Mouse (Mus musculus): ENCODE results near the gene Ccdc136.

Gene Ccdc136

DNA sequence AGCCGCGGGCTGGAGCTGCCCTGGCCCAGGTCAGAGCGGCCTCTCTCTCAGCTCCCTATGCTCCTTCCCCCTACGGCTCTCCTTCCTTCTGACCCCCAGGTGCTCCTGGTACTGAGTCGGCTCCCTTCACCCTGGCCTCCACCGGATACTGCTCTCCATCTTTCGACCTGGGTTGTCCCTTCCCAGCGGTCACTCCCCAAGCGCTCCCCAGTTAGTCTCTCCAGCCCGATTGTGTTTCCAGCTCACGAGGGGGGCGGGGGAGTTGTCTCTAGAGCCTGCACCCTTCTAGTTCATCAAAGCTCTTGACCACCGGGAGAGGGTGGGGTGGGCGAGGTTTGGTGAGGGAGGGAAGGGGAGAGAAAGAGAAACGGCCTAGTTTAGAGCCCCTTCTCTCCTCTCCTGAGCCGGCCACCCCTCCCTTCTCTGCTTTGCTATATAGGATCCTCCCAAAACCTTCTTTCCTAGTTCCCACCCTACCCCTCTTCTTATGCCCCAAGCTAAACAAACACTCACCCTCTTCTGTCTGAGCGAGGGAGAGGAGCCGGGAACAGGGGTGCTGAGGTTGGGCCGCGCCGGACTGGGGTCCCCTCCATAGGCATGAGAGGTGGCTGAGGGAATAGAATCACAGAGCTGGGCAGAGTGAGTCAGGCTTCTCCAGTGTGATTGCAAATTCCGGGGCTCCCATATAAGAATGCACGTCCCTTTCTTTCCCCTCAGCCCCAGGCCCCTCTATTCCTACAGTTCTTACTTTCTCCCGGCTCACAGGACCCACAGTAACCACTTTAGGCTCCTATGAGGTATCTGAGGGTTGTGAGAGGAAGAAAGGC lies 818 bp downstream of the Ccdc136 start:
- DNase-seq = peak; percentile 30 to 53

DNA sequence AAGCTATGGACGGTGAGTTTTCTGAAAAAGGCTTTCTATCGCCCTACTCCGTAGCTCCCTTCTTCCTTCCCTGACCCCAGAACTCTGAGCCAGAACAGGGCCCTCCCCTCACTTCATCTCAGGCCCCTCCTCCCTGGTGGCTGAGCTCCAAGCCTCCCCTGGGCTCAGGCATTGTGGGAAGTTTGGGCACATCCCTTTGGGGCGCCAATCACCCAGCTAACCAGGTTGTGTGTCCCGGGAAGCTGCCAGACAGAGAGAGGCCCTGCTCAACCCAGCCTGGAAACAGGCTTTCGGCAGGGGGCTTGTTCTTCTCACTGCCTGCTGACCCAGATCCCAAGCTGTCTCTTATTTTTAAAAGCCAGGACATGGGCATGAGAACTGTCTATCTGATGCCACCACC lies 1.5 kb downstream of the Ccdc136 start:
- DNase-seq = peak; percentile 64 to 65

DNA sequence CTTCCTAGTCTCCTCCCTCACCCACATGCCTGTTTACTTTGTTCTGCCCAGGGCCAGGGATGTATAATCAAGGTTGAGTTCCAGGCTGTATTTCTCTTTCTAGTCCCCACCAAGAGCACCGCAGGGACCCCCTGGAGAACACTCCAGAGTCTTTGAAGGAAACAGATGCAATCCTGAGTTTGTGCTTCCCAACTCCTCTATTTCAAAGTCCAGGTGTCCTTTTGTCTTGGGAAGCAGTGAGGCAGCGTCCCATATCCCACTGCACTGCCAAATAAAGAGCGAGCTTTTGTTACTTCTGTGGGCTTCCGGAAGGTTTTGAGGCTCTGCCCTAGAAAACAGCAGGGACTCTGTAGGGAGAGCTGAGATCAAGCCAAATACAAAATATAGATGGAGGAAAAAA lies 3.7 kb downstream of the Ccdc136 start:
- no peak for DNase-seq

GRCm38 (mm10) chr6:29402693-29403342 lies 6.7 kb downstream of the Ccdc136 start:
- DNase-seq = peak; percentile 34 to 52

- peak in 1 of 2 experiments; percentile 24 for DNase-seq
Measured at GRCm38 (mm10) chr6:29406412-29406811, 10.3 kb downstream of the Ccdc136 start.

DNA sequence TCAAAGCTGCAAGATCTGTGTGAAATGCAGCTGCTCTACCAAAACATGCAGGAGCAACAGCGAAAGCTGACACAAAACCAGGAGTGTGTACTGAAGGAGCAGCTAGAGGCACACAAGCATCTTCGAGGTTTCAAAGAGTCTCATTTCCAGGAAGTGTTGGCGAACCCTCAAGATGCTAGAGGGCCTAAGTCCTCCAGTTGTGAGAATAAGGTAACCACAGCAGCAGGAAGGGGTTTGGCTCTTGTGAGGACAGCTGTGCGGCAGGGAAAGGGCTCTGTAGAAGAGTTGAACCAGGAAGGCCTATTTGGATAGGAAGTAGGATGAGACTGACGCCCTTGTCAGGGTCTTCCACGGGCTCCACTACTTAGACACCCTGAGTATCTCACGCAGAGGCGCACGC lies 19.3 kb downstream of the Ccdc136 start:
- DNase-seq = no peak

GRCm38 (mm10) chr6:29420596-29420995 lies 24.5 kb downstream of the Ccdc136 start:
- no peak for DNase-seq

- DNase-seq = no peak
Measured at GRCm38 (mm10) chr6:29425118-29425517, 29.0 kb downstream of the Ccdc136 start.

DNA sequence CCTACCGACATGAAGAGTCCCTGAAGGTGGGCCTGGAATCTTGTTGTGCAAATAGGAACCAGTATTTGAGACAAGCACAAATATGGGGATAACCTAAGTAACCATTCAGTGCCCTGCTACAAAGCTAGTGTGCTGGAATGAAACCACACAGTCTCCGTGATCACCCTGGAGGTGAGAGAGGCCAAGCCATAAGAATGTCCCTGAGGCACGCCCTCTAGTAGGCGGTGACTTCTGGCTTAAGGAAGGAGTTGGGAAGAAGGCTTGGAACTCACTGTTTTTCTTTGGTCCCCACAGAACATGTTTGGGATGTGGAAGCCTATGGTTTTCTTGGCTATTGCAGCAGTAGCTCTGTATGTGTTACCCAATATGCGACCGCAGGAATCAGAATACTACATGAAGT lies 30.2 kb downstream of the Ccdc136 start:
- no peak for DNase-seq

DNA sequence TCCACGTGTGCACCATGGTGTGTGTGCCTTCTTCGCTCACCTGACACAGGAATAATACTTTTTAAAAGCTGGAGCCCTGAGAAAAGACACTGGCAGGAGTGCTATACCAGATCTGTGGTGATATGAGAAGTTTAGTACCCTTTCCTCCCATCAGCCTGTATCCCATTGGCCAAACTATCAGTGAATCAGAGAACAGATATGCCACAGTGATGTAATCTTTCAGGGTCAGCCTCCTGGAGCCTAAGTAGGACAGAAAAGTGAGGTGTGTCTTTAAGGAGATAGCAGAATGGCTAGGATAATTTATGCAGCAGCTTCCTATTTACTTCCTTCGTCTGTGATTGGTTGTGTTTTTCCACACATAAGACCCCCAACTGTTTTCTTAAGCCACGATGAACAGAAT lies 32.1 kb downstream of the Ccdc136 start:
- DNase-seq = no peak

- DNase-seq = no peak
Measured at GRCm38 (mm10) chr6:29430681-29431420, 34.7 kb downstream of the Ccdc136 start.

- DNase-seq = no peak
Measured at GRCm38 (mm10) chr6:29431473-29431872, 35.4 kb downstream of the Ccdc136 start.

GRCm38 (mm10) chr6:29432156-29432555 lies 36.0 kb downstream of the Ccdc136 start:
- no peak for DNase-seq

- DNase-seq = no peak
Measured at GRCm38 (mm10) chr6:29432676-29433037, 36.5 kb downstream of the Ccdc136 start.

- DNase-seq = peak in 1 of 2 experiments; percentile 9
Measured at GRCm38 (mm10) chr6:29433038-29433803, 37.1 kb downstream of the Ccdc136 start, which contains the start of gene Flnc. Gene Flnc (plus strand): TSS chr6:29433256.

- peak in 1 of 2 experiments; percentile 8 for DNase-seq
Measured at GRCm38 (mm10) chr6:29433804-29434795, 38.0 kb downstream of the Ccdc136 start.

DNA sequence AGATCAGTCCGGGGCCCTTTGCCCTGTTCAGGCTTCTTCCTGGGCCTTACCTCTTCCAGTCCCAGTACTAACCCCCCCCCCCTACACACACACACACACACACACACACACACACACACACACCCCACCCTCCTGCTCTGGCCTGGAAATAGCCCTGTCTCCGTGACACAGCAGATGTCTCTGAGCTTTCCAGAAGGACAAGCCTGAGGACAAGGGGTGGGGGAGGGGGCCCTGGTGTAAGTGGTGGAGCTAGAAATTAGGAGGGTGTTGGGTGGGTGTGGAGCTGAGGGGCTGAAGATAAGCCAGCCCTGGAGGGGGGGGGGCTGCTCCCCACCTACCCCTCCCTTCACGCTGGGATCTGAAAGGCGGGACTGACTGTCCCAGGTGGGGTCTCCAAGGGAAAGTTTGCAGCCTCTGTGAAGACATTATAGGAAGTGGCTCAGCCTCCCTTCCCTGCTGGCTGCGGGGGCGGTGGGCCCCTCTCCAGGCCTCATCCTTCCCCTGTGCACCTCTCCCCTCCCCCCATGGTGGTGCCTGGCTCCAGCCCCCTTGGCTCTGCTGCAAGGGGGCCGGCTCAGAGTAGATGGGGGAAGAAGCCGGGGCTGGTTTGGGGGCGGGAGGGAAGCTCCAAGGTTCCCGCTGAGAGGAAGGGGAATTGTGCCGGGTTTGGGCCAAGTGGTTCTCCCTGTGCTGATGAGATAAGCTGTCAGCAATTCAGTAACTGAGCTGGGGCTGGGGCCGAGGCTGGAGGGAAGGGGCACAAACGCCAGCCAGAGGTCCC lies 39.0 kb downstream of the Ccdc136 start:
- no peak for DNase-seq

DNA sequence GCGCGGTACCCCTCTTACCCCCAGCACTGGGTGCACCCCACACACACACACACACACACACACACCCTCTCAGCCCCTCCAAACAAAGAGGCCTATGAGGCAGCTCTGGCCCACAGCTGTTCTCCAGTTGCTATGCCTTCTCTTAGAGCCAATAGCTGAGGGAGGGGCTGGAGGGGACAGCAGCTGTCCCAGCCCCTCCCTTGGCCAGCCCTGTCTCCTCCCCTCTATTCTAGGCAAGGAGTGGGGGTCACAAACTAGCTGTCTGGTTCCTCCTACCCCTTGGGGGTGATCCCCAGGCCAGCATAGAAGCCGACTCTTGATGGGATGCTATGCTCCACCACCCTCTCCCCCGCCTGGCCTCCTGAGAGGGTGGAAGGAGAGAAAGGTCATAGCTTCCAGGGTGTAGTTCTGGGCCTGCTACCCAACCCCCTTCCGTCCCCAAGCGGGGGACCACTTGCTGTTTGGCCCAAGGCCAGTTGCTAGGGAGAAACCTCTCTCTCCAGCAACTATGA lies 39.9 kb downstream of the Ccdc136 start:
- DNase-seq = no peak

DNA sequence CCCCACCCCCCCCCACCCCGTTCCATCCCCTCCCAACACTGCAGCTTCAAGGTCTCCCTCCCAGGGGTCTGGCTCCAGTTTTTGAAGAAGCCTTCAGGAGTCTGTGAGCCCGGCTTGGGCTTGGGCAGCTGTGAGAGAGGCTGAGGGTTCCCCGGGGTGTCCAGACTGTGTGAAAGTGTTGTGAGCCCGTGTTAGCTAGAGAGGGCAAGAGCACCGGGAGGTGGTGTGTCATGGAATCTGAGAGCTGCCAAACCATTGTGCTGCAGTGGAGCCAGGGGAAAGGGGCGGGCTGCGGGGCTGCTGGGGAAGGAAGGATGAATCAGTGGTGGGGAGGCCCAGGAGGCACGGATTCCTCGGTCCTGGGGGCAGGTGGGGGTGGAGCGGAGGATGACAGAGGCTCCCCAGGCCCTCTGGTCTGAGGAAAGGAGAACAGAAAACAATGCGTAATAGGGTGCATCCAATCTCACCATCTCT lies 40.4 kb downstream of the Ccdc136 start:
- DNase-seq = no peak

DNA sequence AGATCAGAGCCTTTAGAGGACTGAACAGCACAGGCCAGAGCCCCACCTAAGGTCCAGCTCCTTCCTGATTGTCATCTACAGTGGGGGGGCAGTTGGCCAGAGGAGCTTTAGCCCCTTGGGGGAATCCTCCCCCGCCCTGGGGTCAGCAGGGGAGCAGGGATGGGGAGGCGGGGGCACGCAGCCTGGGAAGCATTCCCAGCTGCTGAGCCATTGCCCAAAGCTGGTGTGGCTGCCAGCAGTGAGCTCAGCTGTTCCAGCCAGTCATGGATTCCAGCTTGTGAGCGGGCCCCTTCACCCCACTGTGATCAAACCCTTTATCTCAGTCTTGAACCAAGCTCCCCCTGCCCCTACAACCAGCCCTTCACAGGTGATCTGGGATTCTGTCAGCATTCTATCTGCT lies 43.1 kb downstream of the Ccdc136 start:
- no peak for DNase-seq

Data from cerebellum, postnatal 36 days (tissue).